Mouse (Mus musculus) adrenal gland, postnatal 4 days (tissue): ENCODE measurements around the gene Zfp281. TPM values are rescaled to one million over a fixed set of nuclear protein-coding genes. Genes with fewer than 3 reads are reported as not detected.

Source experiments
- DNase-seq, 2 experiments: peaks; one replicate each; pipeline ENCODE4 v3.0.0; 2021 to 2022; ENCODE audit warnings: low spot score in 2 of 2, mixed read lengths in 2 of 2
- total RNA-seq, 2 experiments: library from RNA; stranded (reverse); gene quantifications; 2 replicates each; pipeline ENCODE4 v1.2.3; 2021

The Zfp281 gene
- total RNA-seq, 2 experiments from 2014 or later = 24.0 to 24.3 TPM

- no peak for DNase-seq
Measured at GRCm38 (mm10) chr1:136678836-136679235, 54.1 kb downstream of the Zfp281 start.

Other genes starting within 250 kb of the Zfp281 start
- 10 to 100 TPM; 16.0 to 16.7 TPM for gene Ddx59, start 209.6 kb upstream of the Zfp281 start, total RNA-seq
- gene Kif14, start 158.6 kb upstream of the Zfp281 start, total RNA-seq = 1 to 10 TPM; 5.8 to 7.7 TPM